Mouse (Mus musculus) lung, postnatal 0 days (tissue): ENCODE results near the gene Lsp1.

ENCODE experiments used
- CTCF ChIP-seq: IDR thresholded peaks from 2 replicates; pipeline ENCODE4 v1.5.1; 2016; ENCODE audit warnings: antibody characterized with exemption, mild to moderate bottlenecking
- EP300 ChIP-seq: IDR thresholded peaks from 2 replicates; pipeline ENCODE4 v1.6.1; 2016; ENCODE audit warnings: antibody characterized with exemption, mild to moderate bottlenecking, control low read depth

GRCm38 (mm10) chr7:142458026-142458425 is 2.6 kb upstream of the Lsp1 start:
- no peak for TF ChIP-seq CTCF
- 0 out of 2 replicates have a peak, but pooled peaks have one; percentile 2 for TF ChIP-seq EP300
